Mouse (Mus musculus) megakaryocyte, embryonic 14.5 days (primary cell): ENCODE data around the gene Cct4.

Experiments
- FLI1 ChIP-seq: IDR thresholded peaks from 2 replicates; pipeline ENCODE4 v1.6.1; 2012; ENCODE audit warnings: low read length, inconsistent platforms, mixed read lengths
- GATA1 ChIP-seq: IDR thresholded peaks from 3 replicates; pipeline ENCODE4 v1.6.1; 2012; ENCODE audit warnings: mixed read lengths, low read length, inconsistent platforms, borderline replicate concordance

DNA sequence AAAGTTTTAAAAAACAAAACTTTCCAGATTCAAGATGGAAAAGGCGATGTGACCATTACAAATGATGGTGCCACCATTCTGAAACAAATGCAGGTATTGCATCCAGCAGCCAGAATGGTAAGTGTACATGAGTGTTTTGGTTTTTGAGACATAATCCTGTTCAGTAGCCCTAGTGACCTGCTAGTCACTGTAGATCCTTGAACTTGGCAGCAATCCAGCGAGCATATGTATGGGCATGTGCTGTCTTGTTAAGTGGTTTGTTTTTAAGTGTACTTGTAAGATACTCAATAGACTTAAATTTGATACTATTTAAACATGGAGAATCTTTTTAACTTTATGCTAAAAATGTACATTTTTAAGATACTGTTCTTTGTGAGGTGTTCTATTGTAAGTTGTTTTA lies 4.0 kb downstream of the Cct4 start:
- no peak for TF ChIP-seq FLI1
- TF ChIP-seq GATA1: no peak
